Mouse (Mus musculus) thymus, adult 18-20 months (tissue): ENCODE data around the gene B3gnt3.
A peak's percentile ranks its signal among the peaks of the same experiment; 100 is the strongest.
"Not testable (repeated sequence)": the region's sequence is repeated elsewhere in the genome, so short reads cannot be mapped to it uniquely, and the experiment has no call there.

Source experiments
- DNase-seq, 2 experiments: peaks; one replicate each; pipeline ENCODE4 v3.0.0; 2022; ENCODE audit warnings: mixed read lengths in 2 of 2

Gene B3gnt3

GRCm38 (mm10) chr8:71709800-71710446 is 8.3 kb upstream of the B3gnt3 start:
- peak in 1 of 2 experiments; percentile 51 for DNase-seq

DNA sequence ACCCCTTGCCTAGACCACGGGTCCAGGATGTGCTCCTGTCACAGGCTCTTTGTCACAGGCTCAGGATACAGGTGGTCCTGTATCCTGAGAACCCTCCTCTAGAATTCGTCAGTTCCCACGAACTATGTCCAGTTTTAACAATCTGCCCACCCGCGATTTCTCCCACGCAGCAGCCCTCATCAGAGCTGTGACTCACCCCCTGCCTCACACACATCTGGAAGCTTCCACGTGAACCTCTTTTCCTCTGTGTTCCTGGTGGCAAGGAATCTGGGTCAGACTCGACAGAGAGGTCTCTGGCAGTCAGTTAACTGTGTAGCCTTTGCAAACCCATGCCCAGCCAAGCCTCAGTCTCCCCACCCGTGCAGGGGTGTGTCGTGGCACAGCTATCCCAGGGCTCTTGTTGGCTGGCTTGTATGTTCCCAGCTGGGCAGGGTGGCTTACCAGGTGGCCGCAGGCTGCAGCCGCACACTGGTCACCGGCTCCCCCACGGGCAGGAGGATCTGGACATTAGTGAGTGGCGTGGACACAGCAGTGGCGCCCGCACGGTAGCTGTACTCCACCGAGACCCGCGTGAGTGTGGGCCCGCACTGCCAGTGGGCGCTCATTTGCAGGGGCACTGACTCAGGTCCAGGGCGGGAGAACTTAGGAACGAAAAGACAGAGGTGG is 7.7 kb upstream of the B3gnt3 start:
- DNase-seq, result no peak

DNA sequence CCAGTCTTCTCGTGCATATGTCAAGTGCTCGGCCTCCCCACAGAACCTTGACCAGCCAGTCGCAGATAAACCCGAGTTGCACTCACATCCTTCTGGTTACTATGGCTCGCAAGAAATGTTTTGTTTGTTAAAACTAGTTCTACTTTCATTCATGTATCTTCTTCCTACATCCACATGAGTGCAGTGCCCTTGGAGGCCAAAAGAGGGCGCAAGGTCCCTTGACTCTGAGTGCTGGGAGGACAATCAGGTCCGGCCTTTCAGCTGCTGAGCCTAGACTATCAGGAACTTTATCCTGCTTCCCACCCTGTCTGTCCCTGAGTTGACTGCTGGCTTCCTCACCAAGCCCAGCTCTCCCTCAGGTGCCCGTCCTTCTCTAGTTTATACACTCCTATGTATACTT is 6.3 kb upstream of the B3gnt3 start:
- no peak for DNase-seq

DNA sequence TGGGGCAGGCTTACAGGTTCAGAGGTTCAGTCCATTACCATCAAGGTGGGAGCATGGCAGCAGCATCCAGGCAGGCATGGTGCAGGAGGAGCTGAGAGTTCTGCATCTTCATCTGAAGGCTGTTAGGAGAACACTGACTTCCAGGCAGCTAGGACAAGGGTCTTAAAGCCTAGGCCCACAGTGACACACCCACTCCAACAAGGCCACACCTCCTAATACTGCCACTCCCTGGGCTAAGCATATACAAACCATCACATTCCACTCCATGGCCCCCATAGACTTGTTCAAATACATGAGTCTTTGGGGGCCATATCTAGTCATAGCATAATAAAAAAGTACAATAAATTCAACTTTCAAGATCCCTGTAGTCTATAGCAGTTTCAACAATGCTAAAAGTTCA is 1.8 kb upstream of the B3gnt3 start:
- not testable (repeated sequence) for DNase-seq

- DNase-seq, result no peak
Observed at GRCm38 (mm10) chr8:71702923-71703322, 1.3 kb upstream of the B3gnt3 start.

DNA sequence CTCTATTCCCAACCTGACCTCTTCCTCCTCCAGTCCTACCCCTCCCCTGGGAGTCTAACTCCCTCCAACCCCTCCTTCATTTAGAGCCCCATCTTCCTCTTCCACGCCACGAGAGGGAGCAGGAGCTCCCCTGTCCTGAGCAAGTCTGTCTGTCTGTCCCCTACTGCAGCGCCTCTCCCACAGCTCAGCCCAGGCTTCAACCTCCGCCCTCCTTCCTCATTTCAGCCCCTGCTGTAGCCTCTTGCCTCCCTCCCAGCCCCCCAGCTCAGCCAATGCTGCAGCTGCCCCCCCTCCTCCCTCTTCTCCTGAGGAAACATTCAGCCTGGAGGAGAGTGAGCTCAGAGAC is 471 bp upstream of the B3gnt3 start:
- DNase-seq, result no peak

DNA sequence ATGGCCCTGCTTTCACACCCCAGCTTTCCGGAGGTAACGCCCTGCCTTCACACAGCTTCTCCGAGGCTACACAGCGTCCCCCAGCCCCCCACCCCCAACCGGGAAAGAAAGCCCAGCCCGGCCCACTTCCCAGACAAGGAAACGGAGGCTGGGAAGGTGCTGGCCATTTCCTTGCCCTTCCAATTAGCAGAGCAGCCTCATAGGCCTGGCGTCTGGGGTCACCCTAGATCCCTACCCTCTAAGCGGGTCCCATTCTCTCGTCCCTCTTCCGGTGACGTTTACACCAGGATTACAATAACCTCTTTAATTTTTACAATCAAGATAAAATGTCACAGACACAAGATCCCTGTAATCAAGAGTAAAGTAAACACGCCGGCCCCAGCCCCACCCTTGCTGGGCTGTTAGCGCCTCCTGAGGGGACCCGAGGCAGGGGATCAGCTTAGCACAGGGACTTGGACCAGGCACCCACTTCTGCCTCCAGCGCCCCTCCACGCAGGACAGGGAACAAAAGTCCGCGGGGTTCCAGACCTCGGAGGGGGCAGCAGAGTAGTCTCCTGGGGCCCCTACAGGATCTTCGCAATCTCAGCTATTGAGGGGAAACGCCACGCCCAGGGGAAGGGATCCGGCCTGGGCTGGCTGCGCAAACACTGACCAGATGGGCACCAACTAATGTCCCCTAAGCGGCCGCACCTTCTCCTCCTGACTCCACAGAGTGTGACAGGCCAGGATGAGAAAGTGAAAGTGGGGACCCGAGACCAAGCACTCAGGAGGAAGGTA is 908 bp downstream of the B3gnt3 start:
- DNase-seq, result no peak

DNA sequence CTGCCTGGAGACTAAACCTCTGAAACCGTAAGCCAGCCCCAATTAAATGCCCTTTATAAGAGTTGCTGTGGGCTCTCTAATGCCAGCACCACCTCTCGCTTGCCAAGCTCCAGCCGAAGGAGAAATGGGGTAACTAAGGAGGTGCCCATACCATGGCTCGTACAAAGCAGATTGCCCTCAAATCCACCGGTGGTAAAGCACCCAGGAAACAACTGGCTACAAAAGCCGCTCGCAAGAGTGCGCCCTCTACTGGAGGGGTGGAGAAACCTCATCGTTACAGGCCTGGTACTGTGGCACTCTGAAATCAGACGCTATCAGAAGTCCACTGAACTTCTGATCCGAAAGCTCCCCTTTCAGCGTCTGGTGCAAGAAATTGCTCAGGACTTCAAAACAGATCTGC is 6.1 kb downstream of the B3gnt3 start:
- DNase-seq, result not testable (repeated sequence)

DNA sequence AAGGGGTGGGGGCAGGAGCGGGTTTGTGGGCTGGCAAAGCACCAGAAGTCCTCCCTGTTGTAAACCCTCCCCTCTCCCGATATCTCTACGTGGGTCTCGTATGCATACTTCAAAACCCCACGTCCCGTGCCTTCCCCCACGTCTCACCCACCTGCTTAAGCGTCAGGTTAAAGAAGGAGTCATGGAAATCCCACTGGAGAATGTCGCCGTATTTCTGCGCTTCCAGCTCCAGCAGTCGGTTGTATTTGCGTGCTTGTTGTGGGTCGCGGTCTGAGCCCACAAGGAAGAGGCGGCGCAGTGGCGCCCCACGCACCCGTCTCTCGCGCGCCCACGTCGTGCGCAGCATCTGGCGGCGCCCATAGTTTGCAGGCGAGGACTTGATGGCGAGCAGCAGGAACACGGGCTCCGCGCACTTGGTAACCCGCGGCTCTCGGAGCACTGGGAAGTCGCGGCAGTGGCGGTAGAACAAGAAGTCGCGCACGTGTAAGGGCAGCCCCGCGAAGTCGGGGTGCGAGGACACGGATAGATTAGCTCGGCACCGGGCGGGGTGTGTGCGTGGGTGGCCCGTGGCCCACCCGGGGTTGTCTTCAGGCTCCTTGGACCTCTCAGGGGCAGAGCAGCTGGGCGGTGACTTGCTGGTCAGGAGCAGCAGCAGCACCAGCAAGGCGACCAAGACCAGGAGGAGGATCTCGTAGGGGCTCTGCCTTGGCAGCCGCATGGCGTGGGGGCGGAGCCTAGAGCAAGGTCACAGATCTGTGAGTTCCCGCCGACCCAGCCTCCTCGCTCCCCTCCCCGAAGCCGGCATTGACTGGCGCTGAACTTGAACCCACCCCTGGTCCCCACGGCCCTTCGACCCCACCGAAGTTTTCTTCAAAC is 8.2 kb downstream of the B3gnt3 start:
- DNase-seq, result no peak

- DNase-seq, result peak; percentile 40 to 45
Observed at GRCm38 (mm10) chr8:71692509-71692908, 9.1 kb downstream of the B3gnt3 start.

GRCm38 (mm10) chr8:71689028-71689427 is 12.6 kb downstream of the B3gnt3 start, which contains the start of gene Insl3:
Insl3 (plus strand) TSS chr8:71689214.
- no peak for DNase-seq

DNA sequence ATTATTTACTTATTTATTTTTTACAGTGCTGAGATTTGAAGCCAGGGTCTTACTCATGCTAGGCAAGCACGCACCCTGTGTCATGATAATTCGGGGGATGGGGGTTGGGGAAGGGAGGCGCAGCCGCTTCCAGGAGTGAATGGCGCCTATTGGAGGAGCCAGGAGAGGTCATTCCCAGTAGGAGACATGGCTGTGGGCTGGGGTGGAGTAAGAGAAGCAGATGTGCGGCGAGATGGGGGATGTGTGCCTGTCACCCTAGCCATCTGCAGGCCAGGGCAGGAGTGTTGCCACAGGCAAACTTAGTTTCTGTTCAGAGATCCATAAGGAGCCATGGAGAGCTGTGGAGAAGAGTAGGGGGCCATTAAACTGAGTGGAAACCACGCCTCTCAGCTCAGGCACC is 14.0 kb downstream of the B3gnt3 start:
- DNase-seq, result no peak

- no peak for DNase-seq
Observed at GRCm38 (mm10) chr8:71686143-71686734, 15.3 kb downstream of the B3gnt3 start.

GRCm38 (mm10) chr8:71685573-71685972 is 16.0 kb downstream of the B3gnt3 start:
- DNase-seq, result no peak

DNA sequence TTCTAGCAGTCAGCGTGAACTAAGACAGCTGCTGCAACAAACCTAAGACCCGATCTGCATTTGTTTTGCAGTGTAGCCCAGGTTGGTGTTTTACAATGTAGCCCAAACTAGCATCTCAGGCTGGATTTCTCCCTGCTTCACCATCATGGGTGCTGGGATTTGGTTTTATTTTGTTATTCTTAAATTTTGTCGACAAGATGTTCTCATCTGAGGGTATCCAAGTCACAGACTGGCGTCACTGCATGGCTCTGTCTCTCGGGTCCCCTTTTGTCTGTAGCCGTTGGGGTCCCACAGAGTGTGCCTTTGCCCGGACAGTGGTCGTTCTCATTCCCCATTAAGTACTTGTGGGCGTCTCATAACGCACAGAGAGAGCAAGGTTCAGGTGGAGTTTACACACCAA is 16.9 kb downstream of the B3gnt3 start:
- no peak for DNase-seq

GRCm38 (mm10) chr8:71682832-71683231 is 18.8 kb downstream of the B3gnt3 start:
- no peak for DNase-seq

GRCm38 (mm10) chr8:71681369-71681915 is 20.1 kb downstream of the B3gnt3 start:
- DNase-seq, result no peak

DNA sequence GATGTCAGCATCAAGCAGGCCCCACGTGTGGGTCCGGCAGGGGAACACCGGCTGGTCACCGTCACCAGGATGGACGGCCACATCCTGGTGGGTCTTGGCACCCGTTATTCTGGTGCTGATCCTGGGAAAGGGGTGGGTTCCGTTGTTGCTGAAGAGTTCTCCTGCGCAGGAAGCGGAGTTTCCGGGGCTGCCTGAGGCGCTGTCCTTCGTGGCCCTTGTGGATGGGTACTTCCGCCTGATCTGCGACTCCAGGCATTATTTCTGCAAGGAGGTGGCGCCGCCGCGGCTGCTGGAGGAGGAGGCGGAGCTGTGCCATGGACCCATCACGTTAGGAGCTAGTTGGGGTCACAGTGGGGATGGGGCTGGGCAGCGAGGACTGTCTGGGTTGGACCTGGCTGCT is 21.1 kb downstream of the B3gnt3 start:
- DNase-seq, result no peak

- no peak for DNase-seq
Observed at GRCm38 (mm10) chr8:71679550-71680168, 21.9 kb downstream of the B3gnt3 start.

- no peak for DNase-seq
Observed at GRCm38 (mm10) chr8:71679116-71679515, 22.5 kb downstream of the B3gnt3 start.

GRCm38 (mm10) chr8:71678216-71678615 is 23.4 kb downstream of the B3gnt3 start:
- no peak for DNase-seq

DNA sequence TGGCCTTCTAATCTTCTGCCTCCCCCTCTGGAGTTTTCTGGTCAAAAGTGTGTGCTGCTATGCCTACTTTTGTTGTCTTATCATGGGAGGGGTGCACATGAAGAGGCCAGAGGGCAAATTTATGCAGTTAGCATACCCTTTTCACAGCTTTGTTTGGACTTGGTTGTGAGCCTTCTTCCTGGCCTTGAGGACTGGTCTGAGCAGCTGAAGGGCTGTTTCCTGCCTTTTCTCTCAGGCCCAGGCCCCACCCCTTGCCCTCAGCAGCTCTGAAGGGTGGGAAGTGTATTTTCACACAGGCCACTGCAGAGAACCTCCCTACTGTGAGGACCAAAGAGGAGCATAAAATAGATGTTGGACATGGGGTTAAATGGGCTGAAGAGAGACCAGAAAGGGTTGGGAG is 24.0 kb downstream of the B3gnt3 start:
- no peak for DNase-seq
